Mouse (Mus musculus): ENCODE results near the gene Irx5.

GRCm38 (mm10) chr8:92329273-92329672, 28.2 kb upstream of the Irx5 start:
- TF ChIP-seq CTCF (IDR thresholded peaks at IDR 0.05; ENCODE audit: low read depth, low read length) (no peak), POLR2A (IDR thresholded peaks at IDR 0.05; ENCODE audit: extremely low read depth, insufficient read depth, low read length) (no peak)
